Mouse (Mus musculus) cortical plate, adult 2 months (tissue): Measurements from ENCODE around the gene Gm21976. TPM values are rescaled to one million over a fixed set of nuclear protein-coding genes. Genes with fewer than 3 reads are reported as not detected.

Experiments
- H3K27ac ChIP-seq: fragments of 200-500 bp; 2 replicates; pipeline ENCODE4 v1.5.1; 2012; ENCODE audit warnings: low read length, control low read depth, inconsistent platforms; ENCODE audit not compliant: insufficient read depth
- H3K4me1 ChIP-seq: fragments of 200-500 bp; 2 replicates; pipeline ENCODE4 v1.6.1; 2011; ENCODE audit warnings: low read length; ENCODE audit not compliant: control insufficient read depth, insufficient read depth
- H3K4me3 ChIP-seq: fragments of 200-500 bp; 2 replicates; pipeline ENCODE4 v1.5.1; 2011; ENCODE audit warnings: mild to moderate bottlenecking, low read length, control low read depth; ENCODE audit not compliant: insufficient read depth
- CTCF ChIP-seq: fragments of 200-500 bp; IDR thresholded peaks from 2 replicates; pipeline ENCODE4 v1.5.1; 2011; ENCODE audit warnings: mild to moderate bottlenecking, control low read depth, low read length; ENCODE audit not compliant: insufficient read depth; ENCODE audit errors: extremely low read depth
- POLR2A ChIP-seq: fragments of 200-500 bp; IDR thresholded peaks from 2 replicates; pipeline ENCODE4 v1.6.1; 2011; ENCODE audit warnings: mild to moderate bottlenecking, low read length, control low read depth; ENCODE audit not compliant: insufficient read depth; ENCODE audit errors: extremely low read depth
- polyA plus RNA-seq: library from polyadenylated mRNA; depleted of rRNA; stranded (reverse); fragments of >200 nt; gene quantifications from 2 replicates; pipeline ENCODE4 v1.2.3, GENCODE M21; 2012

Gene Gm21976
- polyA plus RNA-seq, 1 experiment, result not detected

GRCm38 (mm10) chr13:98262636-98263457 lies 16.8 kb upstream of the Gm21976 start, which contains the start of the genes Utp15 and Ankra2:
Utp15 (minus strand) TSS chr13:98263041.
Ankra2 (plus strand) TSS chr13:98263074.
- TF ChIP-seq POLR2A, result peak; percentile 71
- no peak for TF ChIP-seq CTCF
- Histone ChIP-seq H3K4me3 (peak within 1 kb of the TSS; percentile 80), H3K27ac (peak within 1 kb of the TSS; percentile 88), H3K4me1 (peaks cover 4% of the 10 kb centered on the region; the same call in 1 of the 2 replicates)

GRCm38 (mm10) chr13:98263458-98263987 lies 16.2 kb upstream of the Gm21976 start:
- TF ChIP-seq CTCF (no peak), POLR2A (no peak)
- H3K4me1 ChIP-seq, result peaks cover 4% of the 10 kb centered on the region; the same call in 1 of the 2 replicates
- H3K4me3 ChIP-seq, result peak overlapping the region; percentile 80
- peak overlapping the region; percentile 88 for H3K27ac ChIP-seq

- Histone ChIP-seq H3K4me1 (peaks cover 4% of the 10 kb centered on the region; the same call in 1 of the 2 replicates), H3K27ac (no peak overlapping the region), H3K4me3 (peak overlapping the region; percentile 80; the same call in 1 of the 2 replicates)
- TF ChIP-seq CTCF (no peak), POLR2A (no peak)
These were observed 15.6 kb upstream of the Gm21976 start for GRCm38 (mm10) chr13:98264111-98264510.

DNA sequence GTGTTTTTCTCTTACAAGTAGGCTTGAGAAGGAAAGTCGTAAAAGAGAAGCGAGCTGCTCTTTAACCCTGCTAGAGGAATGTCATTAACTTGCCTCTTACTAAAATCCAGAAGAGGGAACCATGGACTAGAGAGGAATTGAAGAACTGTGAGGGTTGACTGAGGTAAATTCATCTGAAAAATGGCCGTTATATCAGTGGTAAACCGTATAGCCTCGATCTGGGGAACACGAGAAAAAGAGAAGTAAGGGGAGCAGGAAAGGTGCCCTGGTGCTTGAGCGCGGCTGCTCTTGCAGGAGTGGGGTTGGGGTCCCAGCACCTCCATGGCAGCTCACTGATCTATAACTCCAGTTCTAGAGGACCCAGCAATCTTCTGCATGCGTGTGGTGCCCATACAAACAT lies 5.7 kb upstream of the Gm21976 start:
- no peak overlapping the region for H3K27ac ChIP-seq
- H3K4me1 ChIP-seq, result no peaks in the 10 kb centered on the region
- H3K4me3 ChIP-seq, result no peak overlapping the region
- TF ChIP-seq CTCF (no peak), POLR2A (no peak)

DNA sequence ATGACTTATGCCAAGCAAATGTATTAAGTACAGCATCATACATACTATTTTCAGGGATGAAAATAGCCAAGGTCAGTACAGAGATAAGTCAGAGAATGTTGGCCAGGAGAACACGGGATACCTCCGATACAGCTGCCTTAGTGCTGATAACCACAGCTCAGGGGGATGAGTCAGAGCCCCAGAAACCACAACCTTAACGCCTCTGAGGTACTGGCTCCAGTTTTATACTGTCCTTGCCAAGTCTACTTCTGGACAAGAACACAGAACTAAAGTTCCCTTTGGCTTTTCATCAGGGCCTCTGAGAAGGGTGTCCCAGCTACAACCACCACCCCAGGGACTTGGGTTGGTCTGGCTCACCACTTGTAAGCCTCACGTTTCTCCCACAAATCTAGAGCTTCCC lies 4.0 kb upstream of the Gm21976 start:
- no peak overlapping the region for H3K4me3 ChIP-seq
- H3K27ac ChIP-seq, result no peak overlapping the region
- H3K4me1 ChIP-seq, result no peaks in the 10 kb centered on the region
- no peak for TF ChIP-seq POLR2A
- TF ChIP-seq CTCF, result no peak

- Histone ChIP-seq H3K4me3 (no peak overlapping the region), H3K4me1 (no peaks in the 10 kb centered on the region), H3K27ac (no peak overlapping the region)
- TF ChIP-seq POLR2A (no peak), CTCF (no peak)
These were observed 3.4 kb upstream of the Gm21976 start for GRCm38 (mm10) chr13:98276253-98276652.

- Histone ChIP-seq H3K4me1 (no peaks in the 10 kb centered on the region), H3K4me3 (no peak overlapping the region), H3K27ac (no peak overlapping the region)
- TF ChIP-seq CTCF (no peak), POLR2A (no peak)
These were observed 2.2 kb upstream of the Gm21976 start for GRCm38 (mm10) chr13:98277501-98277900.

GRCm38 (mm10) chr13:98280990-98281650 lies 1.4 kb downstream of the Gm21976 start:
- Histone ChIP-seq H3K4me3 (no peak overlapping the region), H3K4me1 (no peaks in the 10 kb centered on the region), H3K27ac (no peak overlapping the region)
- TF ChIP-seq CTCF, result no peak
- TF ChIP-seq POLR2A, result no peak

DNA sequence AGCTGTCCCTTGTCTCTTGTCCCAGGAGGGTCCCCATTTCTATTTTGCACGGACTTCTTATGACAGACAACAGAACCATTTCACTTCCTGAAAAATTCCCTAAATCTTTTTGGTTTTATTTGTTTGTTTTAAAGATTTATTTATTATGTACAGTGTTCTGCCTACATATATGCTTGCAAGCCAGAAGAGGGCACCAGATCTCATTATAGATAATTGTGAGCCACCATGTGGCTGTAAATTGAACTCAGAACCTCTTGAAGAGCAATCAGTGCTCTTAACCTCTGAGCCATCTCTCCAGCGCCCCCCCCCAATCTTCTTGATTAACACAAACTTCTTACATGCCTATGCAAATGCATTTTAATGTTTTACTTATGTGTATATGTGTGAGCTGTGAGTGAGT lies 11.0 kb downstream of the Gm21976 start:
- H3K4me1 ChIP-seq, result no peaks in the 10 kb centered on the region
- TF ChIP-seq CTCF (no peak), POLR2A (no peak)

DNA sequence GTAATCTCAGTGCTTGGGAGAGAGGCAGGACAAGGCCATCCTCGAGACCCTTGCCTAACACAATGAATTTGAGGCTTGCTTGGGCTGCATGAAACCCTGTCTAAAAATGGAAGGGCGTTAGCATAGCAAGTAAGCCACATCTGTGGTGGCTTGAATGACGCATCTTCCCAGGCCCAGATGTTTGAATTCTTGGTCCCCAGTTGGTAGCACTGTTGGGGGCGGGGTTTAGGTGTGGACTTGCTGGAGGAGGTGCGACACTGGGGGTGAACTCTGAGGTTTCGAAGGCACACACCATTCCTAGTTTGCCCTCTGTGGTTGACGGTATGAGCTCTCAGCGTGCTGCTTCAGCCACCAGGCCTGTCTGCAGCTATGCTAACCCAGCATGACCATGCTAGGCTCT lies 12.0 kb downstream of the Gm21976 start:
- Histone ChIP-seq H3K4me3 (no peak overlapping the region), H3K27ac (no peak overlapping the region), H3K4me1 (no peaks in the 10 kb centered on the region)
- TF ChIP-seq CTCF, result no peak
- TF ChIP-seq POLR2A, result no peak

More for the DNA sequence above, 11.0 kb downstream of the Gm21976 start:
- Histone ChIP-seq H3K4me3 (no peak overlapping the region), H3K27ac (no peak overlapping the region)
